Comparison of ENCODE assay signal across 22 mouse cellular contexts in the genomic region with DNA sequence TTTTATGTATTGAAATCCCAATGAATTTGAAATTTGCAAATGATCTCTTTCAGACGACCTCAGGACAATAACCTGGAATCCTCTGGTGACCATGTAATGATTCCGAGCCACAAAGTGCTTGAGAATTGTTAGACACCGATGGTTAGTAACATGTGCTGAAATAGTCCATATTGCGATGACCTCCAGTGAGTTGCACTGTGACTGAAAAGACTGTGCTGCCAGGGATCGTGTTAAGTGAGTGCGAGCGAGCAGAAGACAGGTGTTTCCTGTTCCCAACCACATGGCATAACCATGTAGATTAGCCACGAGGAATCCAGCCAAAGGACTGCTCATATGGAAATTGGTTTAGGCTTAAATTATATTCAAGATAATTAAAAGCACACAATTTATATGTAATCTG.
DNase-seq lines count a peak whose midpoint lies in the region; TF ChIP-seq lines count a peak whose summit lies in the region.
"Had no signal": no experiment of that assay in that cellular context is flagged by ENCODE, and none has a peak within 500 bp of the region (broad histone marks: within the 10 kb centered on the region; RNA-seq: fewer than 3 reads in every experiment).

No protein-coding gene starts in this region.

- peak; percentile 8 for DNase-seq in thymus, postnatal 4 days
- DNase-seq in thymus, postnatal 10 days (ENCODE audit: low spot score in 2 of 2), result no peak
- peak; percentile 46 for DNase-seq in limb, embryonic 10.5 days (ENCODE audit: low spot score)
- peak; percentile 31 for DNase-seq in lung, postnatal 10 days
- no peak for DNase-seq in kidney, adult 8-10 months
- DNase-seq in B cell, adult 2 months, result no peak
- DNase-seq in kidney, adult 2 months, result no peak
- DNase-seq: adrenal gland, adult 8-10 months; cerebellum, adult 2 months; kidney, adult 11 months; kidney, postnatal 4 days; layer of hippocampus, postnatal 36 days; left cerebral cortex, postnatal 4 days; right cerebral cortex, postnatal 25 days had no signal

- no peak for TF ChIP-seq CTCF in kidney, adult 2 months (conservative IDR thresholded peaks at IDR 0.05; ENCODE audit: insufficient read depth, insufficient read length, low read depth, low read length)

- H3K4me3 ChIP-seq in limb, embryonic 10.5 days, result no peak overlapping the region
- no peak overlapping the region for H3K4me3 ChIP-seq in myocyte
- no peak overlapping the region for H3K4me3 ChIP-seq in kidney, adult 2 months (ENCODE audit: insufficient read depth, low read depth, low read length)
- H3K4me3 ChIP-seq: embryonic facial prominence, embryonic 13.5 days; forebrain, embryonic 12.5 days; heart, embryonic 12.5 days; midbrain, embryonic 12.5 days; neural tube, embryonic 15.5 days had no signal

- no peaks in the 10 kb centered on the region for H3K36me3 ChIP-seq in limb, embryonic 10.5 days
- H3K36me3 ChIP-seq in myocyte (ENCODE audit: control insufficient read depth, insufficient read depth), result no peaks in the 10 kb centered on the region
- no peaks in the 10 kb centered on the region for H3K36me3 ChIP-seq in kidney, adult 2 months (ENCODE audit: control insufficient read depth, insufficient read depth, low read length)
- H3K36me3 ChIP-seq: embryonic facial prominence, embryonic 13.5 days; forebrain, embryonic 12.5 days; heart, embryonic 12.5 days; midbrain, embryonic 12.5 days; neural tube, embryonic 15.5 days had no signal

- no peak overlapping the region for H3ac ChIP-seq in myocyte (ENCODE audit: control insufficient read depth, insufficient read length)

- H3K4me2 ChIP-seq in myocyte (ENCODE audit: low read depth), result no peak overlapping the region
- H3K4me2 ChIP-seq: embryonic facial prominence, embryonic 13.5 days; forebrain, embryonic 12.5 days; heart, embryonic 12.5 days; midbrain, embryonic 12.5 days; neural tube, embryonic 15.5 days had no signal

- H3K4me1 ChIP-seq in limb, embryonic 10.5 days, result no peaks in the 10 kb centered on the region
- H3K4me1 ChIP-seq in kidney, adult 2 months (ENCODE audit: control insufficient read depth, insufficient read depth, low read length), result no peaks in the 10 kb centered on the region
- H3K4me1 ChIP-seq: embryonic facial prominence, embryonic 13.5 days; forebrain, embryonic 12.5 days; midbrain, embryonic 12.5 days; neural tube, embryonic 15.5 days had no signal

- no peak overlapping the region for H3K27ac ChIP-seq in limb, embryonic 10.5 days
- no peak overlapping the region for H3K27ac ChIP-seq in kidney, adult 2 months (ENCODE audit: insufficient read depth, low read depth, low read length)
- H3K27ac ChIP-seq: embryonic facial prominence, embryonic 13.5 days; forebrain, embryonic 12.5 days; hindbrain, postnatal 0 days; liver, embryonic 14.5 days; midbrain, embryonic 12.5 days; neural tube, embryonic 15.5 days had no signal

- H3K79me2 ChIP-seq in myocyte (ENCODE audit: control insufficient read depth, insufficient read depth), result no peaks in the 10 kb centered on the region

- WGBS in limb, embryonic 10.5 days, result 74% methylated on average over 8 of the region's 8 CpGs
- WGBS in kidney, adult 2 months, result 68% methylated on average over 8 of the region's 8 CpGs

- no peaks in the 10 kb centered on the region for H3K9me3 ChIP-seq in limb, embryonic 10.5 days (replicated peaks)
- H3K9me3 ChIP-seq: embryonic facial prominence, embryonic 13.5 days; forebrain, embryonic 12.5 days; heart, embryonic 12.5 days; midbrain, embryonic 12.5 days; neural tube, embryonic 15.5 days had no signal

- H3K27me3 ChIP-seq in limb, embryonic 10.5 days (ENCODE audit: low read depth, poor library complexity, severe bottlenecking), result no peaks in the 10 kb centered on the region
- no peaks in the 10 kb centered on the region for H3K27me3 ChIP-seq in myocyte (ENCODE audit: control insufficient read depth, insufficient read depth, insufficient read length)
- H3K27me3 ChIP-seq in kidney, adult 2 months (replicated peaks; ENCODE audit: control insufficient read depth, insufficient read depth, low read length), result no peaks in the 10 kb centered on the region; the same call in 1 of the 2 replicates
- H3K27me3 ChIP-seq: embryonic facial prominence, embryonic 13.5 days; forebrain, embryonic 12.5 days; heart, embryonic 12.5 days; midbrain, embryonic 12.5 days; neural tube, embryonic 15.5 days had no signal

- TF ChIP-seq POLR2A in myocyte (IDR thresholded peaks at IDR 0.05; ENCODE audit: insufficient read length, low read depth), result no peak
- TF ChIP-seq POLR2A in kidney, adult 2 months (IDR thresholded peaks at IDR 0.05; ENCODE audit: low read depth, low read length), result no peak

TF ChIP-seq in myocyte, 11 proteins besides CTCF, POLR2A, EP300 and RAD21:
- TF ChIP-seq TCF12 (IDR thresholded peaks at IDR 0.05; ENCODE audit: insufficient read depth, poor library complexity, severe bottlenecking) (no peak), MYOD1 (IDR thresholded peaks at IDR 0.05; ENCODE audit: control insufficient read depth in 1 of 3, insufficient read length in 2 of 3, low read depth in 2 of 3) (peak in 2 of 3 experiments; percentile 79 to 87), USF1 (IDR thresholded peaks at IDR 0.05; ENCODE audit: low read depth) (no peak), MYOG (IDR thresholded peaks at IDR 0.05; ENCODE audit: control insufficient read depth in 1 of 3, insufficient read depth in 1 of 3, insufficient read length in 2 of 3, low read depth in 2 of 3) (peak in 1 of 3 experiments; percentile 58), E2F4 (IDR thresholded peaks at IDR 0.05; ENCODE audit: insufficient read depth) (no peak), SRF (IDR thresholded peaks at IDR 0.05; ENCODE audit: control insufficient read depth, insufficient read length, low read depth) (no peak)

Comparison
In these comparisons a context has a peak if more than half of its experiments do, and no peak if none do; other contexts are left out.
1. DNase-seq: peak in thymus, postnatal 4 days (single experiment), limb, embryonic 10.5 days (single experiment) and lung, postnatal 10 days (single experiment); none in thymus, postnatal 10 days (0 of 2), kidney, adult 8-10 months (0 of 2), B cell, adult 2 months (0 of 2) and kidney, adult 2 months (single experiment).